Mouse (Mus musculus): Measurements from ENCODE around the gene Trim65.
"Not testable (repeated sequence)": the region's sequence is repeated elsewhere in the genome, so short reads cannot be mapped to it uniquely, and the experiment has no call there.

GRCm38 (mm10) chr11:116121731-116122245, 9.1 kb downstream of the Trim65 start:
- TF ChIP-seq CTCF (IDR thresholded peaks at IDR 0.05; ENCODE audit: low read depth); EP300 (optimal IDR thresholded peaks at IDR 0.05): not testable (repeated sequence)

Data from stomach, postnatal 0 days (tissue).